In the genomic region with DNA sequence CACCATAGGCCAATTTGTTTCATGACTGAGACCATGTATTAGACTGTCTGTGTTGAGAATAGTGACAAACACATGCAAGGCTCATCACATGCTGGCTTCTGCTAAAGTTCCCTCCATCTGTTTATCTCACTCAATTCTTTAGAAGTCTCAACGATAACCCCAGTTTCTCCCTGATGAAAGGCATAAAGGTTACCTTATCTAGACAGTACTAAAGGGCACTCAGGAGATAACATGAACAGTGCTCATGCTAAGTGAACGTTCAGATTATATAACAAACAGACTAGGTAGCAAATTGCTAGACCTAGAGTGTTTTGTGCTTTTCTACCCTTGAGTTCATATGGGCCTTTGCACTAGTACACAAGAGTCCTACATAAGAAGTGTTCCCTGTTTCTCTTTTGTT, we compare ENCODE assay signal across 29 mouse cellular contexts. TPM values are rescaled to one million over a fixed set of nuclear protein-coding genes. Genes with fewer than 3 reads are reported as not detected.
DNase-seq lines count a peak whose midpoint lies in the region; ATAC-seq and TF ChIP-seq lines count a peak whose summit lies in the region.
"Had no signal": no experiment of that assay in that cellular context is flagged by ENCODE, and none has a peak within 500 bp of the region (broad histone marks: within the 10 kb centered on the region; RNA-seq: fewer than 3 reads in every experiment).

No protein-coding gene starts in this region.

- H3K9ac ChIP-seq in limb, embryonic 13.5 days, result no peak overlapping the region
- H3K9ac ChIP-seq in midbrain, embryonic 11.5 days (ENCODE audit: low read length), result no peak overlapping the region
- no peak overlapping the region for H3K9ac ChIP-seq in midbrain, embryonic 15.5 days
- no peak overlapping the region for H3K9ac ChIP-seq in liver, embryonic 13.5 days
- H3K9ac ChIP-seq in hindbrain, embryonic 12.5 days, result no peak overlapping the region
- H3K9ac ChIP-seq: embryonic facial prominence, embryonic 13.5 days; forebrain, embryonic 12.5 days; forebrain, embryonic 15.5 days; heart, embryonic 12.5 days; heart, embryonic 15.5 days; hindbrain, embryonic 15.5 days had no signal

- H3K36me3 ChIP-seq in limb, embryonic 13.5 days, result no peaks in the 10 kb centered on the region
- H3K36me3 ChIP-seq in limb, embryonic 10.5 days, result no peaks in the 10 kb centered on the region
- no peaks in the 10 kb centered on the region for H3K36me3 ChIP-seq in midbrain, embryonic 11.5 days (ENCODE audit: control insufficient read depth, insufficient read depth, low read length)
- H3K36me3 ChIP-seq in midbrain, embryonic 15.5 days (replicated peaks), result no peaks in the 10 kb centered on the region
- no peaks in the 10 kb centered on the region for H3K36me3 ChIP-seq in liver, embryonic 13.5 days
- no peaks in the 10 kb centered on the region for H3K36me3 ChIP-seq in small intestine, adult 2 months (ENCODE audit: control insufficient read depth, insufficient read depth, low read length)
- no peaks in the 10 kb centered on the region for H3K36me3 ChIP-seq in hindbrain, embryonic 12.5 days
- H3K36me3 ChIP-seq: embryonic facial prominence, embryonic 10.5 days; embryonic facial prominence, embryonic 13.5 days; forebrain, embryonic 12.5 days; forebrain, embryonic 15.5 days; G1E; heart, embryonic 12.5 days; heart, embryonic 15.5 days; hindbrain, embryonic 15.5 days had no signal

- H3K4me2 ChIP-seq in limb, embryonic 13.5 days (replicated peaks), result no peak overlapping the region
- no peak overlapping the region for H3K4me2 ChIP-seq in midbrain, embryonic 11.5 days
- no peak overlapping the region for H3K4me2 ChIP-seq in midbrain, embryonic 15.5 days
- no peak overlapping the region for H3K4me2 ChIP-seq in liver, embryonic 13.5 days
- no peak overlapping the region for H3K4me2 ChIP-seq in hindbrain, embryonic 12.5 days (replicated peaks)
- H3K4me2 ChIP-seq: embryonic facial prominence, embryonic 13.5 days; forebrain, embryonic 12.5 days; forebrain, embryonic 15.5 days; heart, embryonic 12.5 days; heart, embryonic 15.5 days; hindbrain, embryonic 15.5 days had no signal

- 0 out of 2 replicates have a peak, but pooled peaks cover 7% of the 10 kb centered on the region for H3K4me1 ChIP-seq in limb, embryonic 13.5 days
- H3K4me1 ChIP-seq in limb, embryonic 10.5 days, result no peaks in the 10 kb centered on the region
- no peaks in the 10 kb centered on the region for H3K4me1 ChIP-seq in midbrain, embryonic 11.5 days (ENCODE audit: control insufficient read depth, insufficient read depth, low read length)
- no peaks in the 10 kb centered on the region for H3K4me1 ChIP-seq in midbrain, embryonic 15.5 days
- peaks cover 8% of the 10 kb centered on the region for H3K4me1 ChIP-seq in liver, embryonic 13.5 days (replicated peaks)
- H3K4me1 ChIP-seq in small intestine, adult 2 months (ENCODE audit: control insufficient read depth, insufficient read depth, insufficient read length, low read length), result peaks cover 11% of the 10 kb centered on the region
- no peaks in the 10 kb centered on the region for H3K4me1 ChIP-seq in hindbrain, embryonic 12.5 days
- H3K4me1 ChIP-seq: embryonic facial prominence, embryonic 10.5 days; forebrain, embryonic 12.5 days; forebrain, embryonic 15.5 days; heart, embryonic 12.5 days; heart, embryonic 15.5 days; hindbrain, embryonic 15.5 days had no signal

- DNase-seq in limb, embryonic 10.5 days (ENCODE audit: low spot score), result no peak
- DNase-seq in midbrain, embryonic 11.5 days (ENCODE audit: low spot score, missing footprints), result peak; percentile 8
- DNase-seq in liver, embryonic 13.5 days, result no peak
- no peak for DNase-seq in cerebellum, postnatal 4 days (ENCODE audit: low spot score in 2 of 2)
- DNase-seq: adrenal gland, adult 2 months; adrenal gland, postnatal 14 days; B cell, adult 2 months; cerebellum, adult 18-20 months; cerebellum, adult 9-10 months; cerebellum, postnatal 25 days; embryo, embryonic 11 days; gastrocnemius, postnatal 25 days; heart, adult 18-20 months; heart, postnatal 10 days; heart, postnatal 36 days had no signal

- H3K27me3 ChIP-seq in limb, embryonic 13.5 days, result no peaks in the 10 kb centered on the region
- no peaks in the 10 kb centered on the region for H3K27me3 ChIP-seq in limb, embryonic 10.5 days (ENCODE audit: low read depth, poor library complexity, severe bottlenecking)
- no peaks in the 10 kb centered on the region for H3K27me3 ChIP-seq in midbrain, embryonic 11.5 days (ENCODE audit: control insufficient read depth, insufficient read depth, low read length)
- H3K27me3 ChIP-seq in midbrain, embryonic 15.5 days (replicated peaks), result no peaks in the 10 kb centered on the region
- no peaks in the 10 kb centered on the region for H3K27me3 ChIP-seq in liver, embryonic 13.5 days
- H3K27me3 ChIP-seq in small intestine, adult 2 months (ENCODE audit: control insufficient read depth, insufficient read depth, low read length), result no peaks in the 10 kb centered on the region
- no peaks in the 10 kb centered on the region for H3K27me3 ChIP-seq in hindbrain, embryonic 12.5 days
- H3K27me3 ChIP-seq: CH12.LX; embryonic facial prominence, embryonic 13.5 days; forebrain, embryonic 12.5 days; forebrain, embryonic 15.5 days; heart, embryonic 12.5 days; heart, embryonic 15.5 days; hindbrain, embryonic 15.5 days had no signal

- no peaks in the 10 kb centered on the region for H3K9me3 ChIP-seq in limb, embryonic 13.5 days
- H3K9me3 ChIP-seq in limb, embryonic 10.5 days (replicated peaks), result no peaks in the 10 kb centered on the region
- H3K9me3 ChIP-seq in midbrain, embryonic 11.5 days (ENCODE audit: control insufficient read depth, low read length), result no peaks in the 10 kb centered on the region
- no peaks in the 10 kb centered on the region for H3K9me3 ChIP-seq in midbrain, embryonic 15.5 days
- no peaks in the 10 kb centered on the region for H3K9me3 ChIP-seq in liver, embryonic 13.5 days (replicated peaks)
- no peaks in the 10 kb centered on the region for H3K9me3 ChIP-seq in hindbrain, embryonic 12.5 days (replicated peaks)
- H3K9me3 ChIP-seq: embryonic facial prominence, embryonic 10.5 days; embryonic facial prominence, embryonic 13.5 days; forebrain, embryonic 12.5 days; forebrain, embryonic 15.5 days; G1E; heart, embryonic 12.5 days; heart, embryonic 15.5 days; hindbrain, embryonic 15.5 days had no signal

- TF ChIP-seq POLR2A in small intestine, adult 2 months (IDR thresholded peaks at IDR 0.05; ENCODE audit: low read depth, low read length), result no peak

- no peak for TF ChIP-seq CTCF in small intestine, adult 2 months (IDR thresholded peaks at IDR 0.05; ENCODE audit: extremely low read depth, insufficient read length, insufficient replicate concordance, low read depth, low read length)

- H3K27ac ChIP-seq in limb, embryonic 13.5 days, result 0 out of 2 replicates have a peak overlapping the region, but pooled peaks have one; percentile 7
- H3K27ac ChIP-seq in limb, embryonic 10.5 days, result no peak overlapping the region
- no peak overlapping the region for H3K27ac ChIP-seq in midbrain, embryonic 11.5 days (ENCODE audit: low read depth, low read length)
- no peak overlapping the region for H3K27ac ChIP-seq in midbrain, embryonic 15.5 days
- H3K27ac ChIP-seq in liver, embryonic 13.5 days, result no peak overlapping the region
- H3K27ac ChIP-seq in small intestine, adult 2 months (ENCODE audit: insufficient read depth, low read depth, low read length), result peak overlapping the region; percentile 58
- no peak overlapping the region for H3K27ac ChIP-seq in hindbrain, embryonic 12.5 days
- H3K27ac ChIP-seq: embryonic facial prominence, embryonic 10.5 days; embryonic facial prominence, embryonic 13.5 days; forebrain, embryonic 12.5 days; forebrain, embryonic 15.5 days; heart, embryonic 15.5 days; hindbrain, embryonic 15.5 days had no signal

- WGBS in limb, embryonic 13.5 days, result 79% methylated on average over 2 of the region's 2 CpGs
- WGBS in limb, embryonic 10.5 days, result 77% methylated on average over 2 of the region's 2 CpGs
- WGBS in midbrain, embryonic 11.5 days, result 87% methylated on average over 2 of the region's 2 CpGs
- WGBS in midbrain, embryonic 15.5 days, result 87% methylated on average over 2 of the region's 2 CpGs
- WGBS in liver, embryonic 13.5 days (ENCODE audit: insufficient replicate concordance), result 14% methylated on average over 2 of the region's 2 CpGs
- 22% methylated on average over 2 of the region's 2 CpGs for WGBS in small intestine, adult 2 months
- 83% methylated on average over 2 of the region's 2 CpGs for WGBS in hindbrain, embryonic 12.5 days

- no peak for ATAC-seq in limb, embryonic 13.5 days (ENCODE audit: low FRiP score, low read depth)
- ATAC-seq in midbrain, embryonic 11.5 days (ENCODE audit: low FRiP score), result no peak
- no peak for ATAC-seq in midbrain, embryonic 15.5 days (replicated peaks)
- peak; percentile 75 for ATAC-seq in liver, embryonic 13.5 days (ENCODE audit: low read depth)
- ATAC-seq in hindbrain, embryonic 12.5 days (ENCODE audit: low FRiP score), result no peak
- ATAC-seq: forebrain, embryonic 15.5 days had no signal

- H3K4me3 ChIP-seq in limb, embryonic 13.5 days, result no peak overlapping the region
- H3K4me3 ChIP-seq in limb, embryonic 10.5 days, result no peak overlapping the region
- no peak overlapping the region for H3K4me3 ChIP-seq in midbrain, embryonic 11.5 days (ENCODE audit: low read depth, low read length)
- H3K4me3 ChIP-seq in midbrain, embryonic 15.5 days, result no peak overlapping the region
- H3K4me3 ChIP-seq in liver, embryonic 13.5 days (replicated peaks), result no peak overlapping the region
- H3K4me3 ChIP-seq in small intestine, adult 2 months (ENCODE audit: low read depth, low read length), result no peak overlapping the region
- no peak overlapping the region for H3K4me3 ChIP-seq in hindbrain, embryonic 12.5 days
- H3K4me3 ChIP-seq: embryonic facial prominence, embryonic 10.5 days; embryonic facial prominence, embryonic 13.5 days; erythroblast, embryonic 14.5 days; forebrain, embryonic 12.5 days; forebrain, embryonic 15.5 days; heart, embryonic 12.5 days; heart, embryonic 15.5 days; hindbrain, embryonic 15.5 days had no signal

RNA-seq across cellular contexts. Expression of gene Ccdc34, which starts 59.6 kb away (rescaled TPM):
- 47.6 and 51.7 TPM in 2 replicates for polyA plus RNA-seq in limb, embryonic 13.5 days (2015; fragmentation: Nextera tagmentation; extraction: Ambion mirVana)
- 49.3 and 57.2 TPM in 2 replicates for polyA plus RNA-seq in limb, embryonic 10.5 days (2016; fragmentation: Nextera tagmentation; extraction: Ambion mirVana)
- polyA plus RNA-seq in midbrain, embryonic 11.5 days (2014; fragmentation: Nextera tagmentation; extraction: Ambion mirVana), result 59.0 and 67.9 TPM in 2 replicates
- 29.8 and 30.2 TPM in 2 replicates for polyA plus RNA-seq in midbrain, embryonic 15.5 days (2015; fragmentation: Nextera tagmentation; extraction: Ambion mirVana)
- 26.2 and 34.1 TPM in 2 replicates for polyA plus RNA-seq in liver, embryonic 13.5 days (2015; fragmentation: Nextera tagmentation; extraction: Ambion mirVana)
- polyA plus RNA-seq in small intestine, adult 2 months (2012; rRNA removed), result 6.2 and 10.2 TPM in 2 replicates
- 47.5 and 51.8 TPM in 2 replicates for polyA plus RNA-seq in hindbrain, embryonic 12.5 days (2016; fragmentation: Nextera tagmentation; extraction: Ambion mirVana)

Comparison
In these comparisons a context has a peak if more than half of its experiments do, and no peak if none do; other contexts are left out.
1. H3K27ac ChIP-seq: peak in limb, embryonic 13.5 days (single experiment) and small intestine, adult 2 months (single experiment); none in limb, embryonic 10.5 days (single experiment), midbrain, embryonic 11.5 days (single experiment), midbrain, embryonic 15.5 days (single experiment), liver, embryonic 13.5 days (single experiment) and hindbrain, embryonic 12.5 days (single experiment).